Mouse (Mus musculus) lung, embryonic 14.5 days (tissue): ENCODE measurements around the gene Mcemp1. TPM values are rescaled to one million over a fixed set of nuclear protein-coding genes. Genes with fewer than 3 reads are reported as not detected.

Experiments
- ATAC-seq: fragments of 200-750 bp; cut with Nextera tagmentation; 2 replicates; pipeline ENCODE4 v1.8.0; 2017; ENCODE audit warnings: mild to moderate bottlenecking, moderate TSS enrichment, moderate library complexity; ENCODE audit not compliant: insufficient read depth
- DNase-seq: peaks from one replicate; pipeline ENCODE4 v3.0.0-alpha.2; 2015
- H3K27ac ChIP-seq: fragments of 300-500 bp; sonication (generic); 2 replicates; pipeline ENCODE4 v1.5.1; 2014; ENCODE audit warnings: low read depth, mild to moderate bottlenecking, moderate library complexity
- H3K27me3 ChIP-seq: fragments of 300-500 bp; sonication (generic); 2 replicates; pipeline ENCODE4 v1.6.1; 2014; ENCODE audit warnings: low read length, control low read depth; ENCODE audit not compliant: insufficient read depth
- H3K36me3 ChIP-seq: fragments of 300-500 bp; sonication (generic); 2 replicates; pipeline ENCODE4 v1.6.1; 2014; ENCODE audit warnings: control low read depth; ENCODE audit not compliant: insufficient read depth
- H3K4me1 ChIP-seq: fragments of 300-500 bp; sonication (generic); 2 replicates; pipeline ENCODE4 v1.6.1; 2014; ENCODE audit warnings: antibody characterized with exemption, control low read depth; ENCODE audit not compliant: insufficient read depth
- H3K4me2 ChIP-seq: fragments of 300-500 bp; sonication (generic); 2 replicates; pipeline ENCODE4 v1.6.1; 2014; ENCODE audit warnings: mild to moderate bottlenecking
- H3K4me3 ChIP-seq: fragments of 300-500 bp; sonication (generic); 2 replicates; pipeline ENCODE4 v1.5.1; 2014; ENCODE audit warnings: low read depth, low read length
- H3K9ac ChIP-seq: fragments of 300-500 bp; sonication (generic); 2 replicates; pipeline ENCODE4 v1.6.1; 2014
- H3K9me3 ChIP-seq: fragments of 300-500 bp; sonication (generic); 2 replicates; pipeline ENCODE4 v1.6.1; 2016; ENCODE audit warnings: low read depth, low read length, control low read depth
- CTCF ChIP-seq: IDR thresholded peaks from 2 replicates; pipeline ENCODE4 v1.5.1; 2016; ENCODE audit warnings: antibody characterized with exemption, low read depth
- WGBS: fragments of 180-500 bp; shearing (Covaris S2); extraction: QIAGEN DNeasy Blood & Tissue Kit; methylation state at CpG from one replicate; pipeline ENCODE4 v1.1.7; 2014; 5-methylcytosine and 5-hydroxymethylcytosine counted together
- polyA plus RNA-seq: library from polyadenylated mRNA; unstranded; fragments of >200 nt; fragmentation: Nextera tagmentation; extraction: Ambion mirVana; gene quantifications from 2 replicates; pipeline ENCODE4 v1.2.1, GENCODE M21; 2014

Gene Mcemp1
- polyA plus RNA-seq, 1 experiment from 2014 or later: 0.79 TPM

GRCm38 (mm10) chr8:3682435-3682834 is 16.9 kb downstream of the Mcemp1 start:
- H3K4me2 ChIP-seq: no peak overlapping the region
- H3K9ac ChIP-seq: no peak overlapping the region
- no peaks in the 10 kb centered on the region for H3K9me3 ChIP-seq
- H3K4me3 ChIP-seq: no peak overlapping the region
- no peak overlapping the region for H3K27ac ChIP-seq
- H3K36me3 ChIP-seq: peaks cover 29% of the 10 kb centered on the region
- no peaks in the 10 kb centered on the region for H3K27me3 ChIP-seq
- TF ChIP-seq CTCF: no peak
- no peaks in the 10 kb centered on the region for H3K4me1 ChIP-seq
- ATAC-seq (no peak), DNase-seq (no peak)
- 83% methylated on average over 5 of the region's 5 CpGs for WGBS

- no peak overlapping the region for H3K4me3 ChIP-seq
- DNase-seq (no peak), ATAC-seq (no peak)
- H3K27ac ChIP-seq: no peak overlapping the region
- H3K4me1 ChIP-seq: no peaks in the 10 kb centered on the region
- H3K9ac ChIP-seq: no peak overlapping the region
- peaks cover 27% of the 10 kb centered on the region for H3K36me3 ChIP-seq
- no peaks in the 10 kb centered on the region for H3K27me3 ChIP-seq
- WGBS: 69% methylated on average over 6 of the region's 6 CpGs
- TF ChIP-seq CTCF: no peak
- H3K9me3 ChIP-seq: no peaks in the 10 kb centered on the region
- no peak overlapping the region for H3K4me2 ChIP-seq
Measured at GRCm38 (mm10) chr8:3683408-3684176, 18.0 kb downstream of the Mcemp1 start.

GRCm38 (mm10) chr8:3684530-3684929 is 19.0 kb downstream of the Mcemp1 start:
- no peaks in the 10 kb centered on the region for H3K9me3 ChIP-seq
- no peak for TF ChIP-seq CTCF
- no peak overlapping the region for H3K4me3 ChIP-seq
- ATAC-seq: no peak
- H3K9ac ChIP-seq: no peak overlapping the region
- no peak for DNase-seq
- H3K36me3 ChIP-seq: peaks cover 17% of the 10 kb centered on the region
- H3K4me1 ChIP-seq: no peaks in the 10 kb centered on the region
- H3K4me2 ChIP-seq: no peak overlapping the region
- no peaks in the 10 kb centered on the region for H3K27me3 ChIP-seq
- no peak overlapping the region for H3K27ac ChIP-seq

- Histone ChIP-seq H3K4me3 (no peak overlapping the region), H3K36me3 (peaks cover 8% of the 10 kb centered on the region), H3K9me3 (no peaks in the 10 kb centered on the region), H3K27ac (no peak overlapping the region), H3K4me1 (no peaks in the 10 kb centered on the region), H3K4me2 (no peak overlapping the region), H3K9ac (no peak overlapping the region), H3K27me3 (no peaks in the 10 kb centered on the region)
- DNase-seq (no peak), ATAC-seq (no peak)
- WGBS: 63% methylated on average over 5 of the region's 5 CpGs
- no peak for TF ChIP-seq CTCF
Measured at GRCm38 (mm10) chr8:3685422-3685821, 19.9 kb downstream of the Mcemp1 start.

GRCm38 (mm10) chr8:3687537-3687936 is 22.0 kb downstream of the Mcemp1 start:
- no peaks in the 10 kb centered on the region for H3K9me3 ChIP-seq
- 76% methylated on average over 6 of the region's 6 CpGs for WGBS
- TF ChIP-seq CTCF: no peak
- no peak overlapping the region for H3K27ac ChIP-seq
- H3K4me1 ChIP-seq: no peaks in the 10 kb centered on the region
- no peaks in the 10 kb centered on the region for H3K27me3 ChIP-seq
- no peak overlapping the region for H3K9ac ChIP-seq
- no peak overlapping the region for H3K4me3 ChIP-seq
- no peak overlapping the region for H3K4me2 ChIP-seq
- no peak for DNase-seq
- no peak for ATAC-seq
- no peaks in the 10 kb centered on the region for H3K36me3 ChIP-seq

GRCm38 (mm10) chr8:3690774-3691173 is 25.2 kb downstream of the Mcemp1 start:
- H3K9ac ChIP-seq: no peak overlapping the region
- no peak for TF ChIP-seq CTCF
- no peak for ATAC-seq
- H3K27ac ChIP-seq: no peak overlapping the region
- no peaks in the 10 kb centered on the region for H3K36me3 ChIP-seq
- no peaks in the 10 kb centered on the region for H3K4me1 ChIP-seq
- H3K27me3 ChIP-seq: no peaks in the 10 kb centered on the region
- DNase-seq: no peak
- H3K4me2 ChIP-seq: no peak overlapping the region
- 70% methylated on average over 3 of the region's 3 CpGs for WGBS
- no peaks in the 10 kb centered on the region for H3K9me3 ChIP-seq
- no peak overlapping the region for H3K4me3 ChIP-seq

- 86% methylated on average over 3 of the region's 3 CpGs for WGBS
Measured at GRCm38 (mm10) chr8:3694121-3694520, 28.6 kb downstream of the Mcemp1 start, which contains the start of gene Fcer2a. TSS of gene Fcer2a (minus strand) at chr8:3694175.

GRCm38 (mm10) chr8:3701491-3701890 is 35.9 kb downstream of the Mcemp1 start:
- Histone ChIP-seq H3K27me3 (no peaks in the 10 kb centered on the region), H3K4me2 (no peak overlapping the region), H3K9ac (no peak overlapping the region), H3K27ac (no peak overlapping the region), H3K4me3 (no peak overlapping the region), H3K4me1 (no peaks in the 10 kb centered on the region), H3K9me3 (no peaks in the 10 kb centered on the region), H3K36me3 (no peaks in the 10 kb centered on the region)
- WGBS: 93% methylated on average over 1 of the region's 1 CpGs
- DNase-seq: no peak
- ATAC-seq: no peak
- no peak for TF ChIP-seq CTCF

More at GRCm38 (mm10) chr8:3694121-3694520, 28.6 kb downstream of the Mcemp1 start, which contains the start of gene Fcer2a:
- no peak for DNase-seq
- H3K4me1 ChIP-seq: no peaks in the 10 kb centered on the region
- no peak within 1 kb of the TSS for H3K9ac ChIP-seq
- no peak for ATAC-seq
- H3K4me3 ChIP-seq: no peak within 1 kb of the TSS
- no peaks in the 10 kb centered on the region for H3K36me3 ChIP-seq
- no peaks in the 10 kb centered on the region for H3K27me3 ChIP-seq
- no peaks in the 10 kb centered on the region for H3K9me3 ChIP-seq
- TF ChIP-seq CTCF: no peak
- no peak within 1 kb of the TSS for H3K27ac ChIP-seq
- no peak within 1 kb of the TSS for H3K4me2 ChIP-seq
